Mouse (Mus musculus): ENCODE data around the gene Wdr91.

Wdr91 gene

GRCm38 (mm10) chr6:34865213-34865612 is 45.5 kb downstream of the Wdr91 start:
- intact Hi-C loops (cut with DNase I), result no loop called here

GRCm38 (mm10) chr6:34863786-34864514 is 46.7 kb downstream of the Wdr91 start:
- intact Hi-C loops (cut with DNase I), result no loop called here

- intact Hi-C loops (cut with DNase I), result no loop called here
These were observed 47.8 kb downstream of the Wdr91 start, which contains the start of gene Tmem140 for GRCm38 (mm10) chr6:34862791-34863403. Gene Tmem140, plus strand, starts transcription at chr6:34863146.

GRCm38 (mm10) chr6:34862381-34862780 is 48.3 kb downstream of the Wdr91 start:
- intact Hi-C loops (cut with DNase I), result no loop called here

GRCm38 (mm10) chr6:34861546-34862053 is 49.1 kb downstream of the Wdr91 start:
- intact Hi-C loops (cut with DNase I), result no loop called here

GRCm38 (mm10) chr6:34832352-34832751 is 78.3 kb downstream of the Wdr91 start:
- intact Hi-C loops (cut with DNase I), result no loop called here
